Mouse (Mus musculus): ENCODE measurements around the gene Galnt17. TPM values are rescaled to one million over a fixed set of nuclear protein-coding genes. Genes with fewer than 3 reads are reported as not detected.

Gene Galnt17
- total RNA-seq, 1 experiment from 2014 or later = not detected

DNA sequence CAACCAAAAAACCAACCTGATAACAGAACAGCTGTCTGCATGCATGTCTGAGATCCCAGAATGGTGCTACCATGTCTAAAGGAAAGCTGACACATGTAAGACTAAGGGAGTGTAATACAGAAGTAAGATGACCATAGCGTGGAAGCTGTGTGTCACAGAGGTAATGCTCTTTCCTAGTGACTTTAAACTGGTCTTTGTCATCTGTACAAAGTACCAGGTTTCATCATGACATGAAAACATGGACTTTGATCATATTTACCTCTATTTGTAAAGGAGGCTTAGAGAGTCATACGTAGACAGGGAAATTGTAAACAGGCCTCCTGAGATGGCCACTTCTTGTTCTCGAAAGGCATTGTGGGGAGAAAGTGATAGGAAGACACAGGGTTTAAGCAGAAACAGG lies 449.6 kb downstream of the Galnt17 start:
- no peak for ATAC-seq (replicated peaks; ENCODE audit: low read depth, poor library complexity, severe bottlenecking)

DNA sequence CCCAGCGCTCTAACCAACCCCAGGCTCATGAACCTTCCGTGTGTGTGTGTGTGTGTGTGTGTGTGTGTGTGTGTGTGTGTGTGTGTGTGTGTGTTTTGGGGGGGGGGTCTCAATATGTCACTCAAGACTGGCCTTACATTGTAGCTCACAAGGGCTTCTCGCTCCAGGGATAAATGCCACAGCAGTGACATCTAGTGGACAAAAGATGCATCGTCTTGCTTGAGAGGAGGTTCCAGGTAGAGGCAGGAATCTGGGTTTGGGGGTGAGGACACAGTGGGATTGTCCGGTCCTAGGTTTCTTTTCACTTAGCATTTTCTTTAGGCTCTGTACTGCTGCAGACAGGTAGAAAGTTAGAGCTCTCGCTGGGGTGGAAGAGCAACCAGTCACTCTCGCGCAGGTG lies 450.1 kb downstream of the Galnt17 start:
- ATAC-seq (replicated peaks; ENCODE audit: low read depth, poor library complexity, severe bottlenecking) = peak; percentile 68

DNA sequence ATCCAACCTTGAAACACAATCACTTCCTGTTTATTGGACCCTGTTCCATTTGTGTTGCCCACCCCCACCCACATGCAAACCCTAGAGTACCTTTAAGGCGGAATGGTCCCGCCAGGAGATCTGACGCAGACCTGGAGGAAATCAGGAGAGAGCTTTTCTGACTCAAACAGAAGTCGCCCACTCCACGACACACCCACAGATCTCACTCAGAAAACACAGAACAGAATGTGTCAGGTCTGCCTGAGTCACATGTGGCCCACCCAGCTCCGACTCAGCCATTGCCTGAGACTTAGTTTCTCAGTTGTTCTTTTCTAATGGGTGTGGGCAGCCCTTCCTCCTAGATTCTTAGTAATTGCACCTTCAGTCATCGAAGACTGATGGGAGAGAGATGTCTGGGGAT lies 453.9 kb downstream of the Galnt17 start:
- ATAC-seq (replicated peaks; ENCODE audit: low read depth, poor library complexity, severe bottlenecking) = no peak

DNA sequence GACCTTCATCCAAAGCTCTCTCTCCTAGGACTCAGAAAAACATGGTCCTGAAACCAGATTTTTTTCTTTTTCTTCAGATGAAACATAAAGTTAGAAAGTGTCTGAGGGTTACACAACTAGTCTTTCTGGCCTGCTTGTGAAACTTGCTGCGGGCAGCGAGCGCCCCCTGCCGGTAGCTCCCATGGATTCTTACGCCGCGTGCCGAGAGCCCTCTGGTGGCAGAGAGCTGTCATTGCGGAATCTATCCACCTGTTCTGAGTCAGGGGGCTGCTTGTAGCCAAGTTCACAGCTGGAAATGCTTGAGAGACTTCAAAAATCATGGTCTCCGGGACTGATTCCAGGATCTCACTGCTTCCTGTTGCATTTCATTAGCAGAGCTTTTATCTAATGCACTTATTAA lies 454.9 kb downstream of the Galnt17 start:
- peak; percentile 92 for ATAC-seq (replicated peaks; ENCODE audit: low read depth, poor library complexity, severe bottlenecking)

DNA sequence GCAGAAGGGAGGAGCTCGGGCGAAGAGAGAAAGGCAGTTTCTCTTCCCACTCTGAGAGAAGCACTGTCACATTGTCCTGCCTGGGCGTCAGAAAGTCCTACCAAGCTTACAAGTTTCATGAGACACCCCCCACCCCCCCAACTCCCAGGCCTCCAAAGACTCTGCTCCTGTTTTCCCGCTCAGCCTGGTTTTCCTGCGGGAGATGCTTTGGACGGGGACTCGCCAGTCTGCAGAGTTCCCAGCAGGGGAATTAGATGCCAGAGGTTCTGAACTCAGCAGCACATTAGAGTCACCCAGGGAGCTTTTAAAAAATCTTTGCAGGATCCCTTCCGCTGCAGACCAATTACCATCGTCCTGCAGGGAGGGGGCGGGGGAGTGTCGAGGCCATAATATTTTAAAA lies 456.1 kb downstream of the Galnt17 start:
- ATAC-seq (replicated peaks; ENCODE audit: low read depth, poor library complexity, severe bottlenecking) = 0 out of 2 replicates have a peak, but pooled peaks have one; percentile 16

DNA sequence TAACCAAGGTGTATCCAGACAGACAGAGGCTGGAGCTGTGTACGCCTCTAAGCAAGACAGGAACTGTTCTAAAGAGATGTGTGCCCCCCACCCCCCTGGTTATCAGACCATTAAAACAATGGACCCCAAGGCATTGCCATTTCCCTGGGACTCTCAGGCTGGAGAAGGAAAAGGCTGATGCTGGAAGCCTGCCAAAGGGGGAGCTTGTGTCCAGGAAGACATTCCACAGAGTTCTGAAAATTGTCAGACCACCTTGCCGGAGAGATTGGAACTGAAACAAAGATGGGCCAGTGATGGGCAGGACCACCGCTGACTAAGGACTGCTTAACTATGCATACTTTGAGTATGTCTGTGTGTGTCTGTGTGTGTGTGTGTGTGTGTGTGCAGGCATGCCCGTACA lies 458.7 kb downstream of the Galnt17 start:
- ATAC-seq (replicated peaks; ENCODE audit: low read depth, poor library complexity, severe bottlenecking) = no peak

DNA sequence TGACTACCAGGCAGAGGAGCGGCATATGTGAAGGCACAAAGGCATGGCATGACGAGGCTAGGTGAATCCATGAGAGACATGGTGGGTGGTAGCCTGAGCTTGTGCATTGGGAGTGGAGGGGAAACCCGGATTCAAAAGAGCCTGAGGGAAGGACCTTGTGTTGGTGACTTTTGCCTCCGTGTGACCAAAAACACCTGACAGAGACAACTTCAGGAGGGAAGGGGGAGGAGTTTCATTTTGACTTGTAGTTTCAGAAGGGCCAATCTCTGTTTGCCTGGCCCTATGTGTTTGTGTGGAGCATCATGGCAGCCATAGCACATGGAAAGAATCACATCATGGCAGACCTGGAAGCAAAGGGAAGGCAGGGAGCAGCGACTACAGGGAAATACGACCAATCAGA lies 459.7 kb downstream of the Galnt17 start:
- ATAC-seq (replicated peaks; ENCODE audit: low read depth, poor library complexity, severe bottlenecking) = no peak

DNA sequence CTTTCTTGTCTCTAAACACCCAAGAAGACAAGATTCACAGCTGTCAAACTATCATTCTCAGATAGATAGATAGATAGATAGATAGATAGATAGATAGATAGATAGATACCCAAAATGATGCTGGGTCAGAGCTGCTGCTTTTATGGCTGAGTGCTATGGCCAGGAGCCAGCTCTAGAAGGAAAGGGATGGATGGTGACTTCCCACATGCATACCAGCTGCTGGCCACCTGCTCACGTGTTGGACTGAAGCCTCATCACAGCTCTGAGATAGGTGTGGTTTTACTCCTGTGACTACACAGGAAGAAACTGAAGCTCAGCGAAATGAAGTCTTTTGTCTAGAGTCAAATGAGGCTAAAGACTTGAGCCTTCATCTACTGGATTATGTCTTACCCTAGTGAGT lies 482.5 kb downstream of the Galnt17 start:
- ATAC-seq (replicated peaks; ENCODE audit: low read depth, poor library complexity, severe bottlenecking) = no peak

All from common myeloid progenitor, adult 5-6 weeks (primary cell).